Mouse (Mus musculus) heart, postnatal 14 days (tissue): Measurements from ENCODE around the gene Dnajc3. TPM values are rescaled to one million over a fixed set of nuclear protein-coding genes. Genes with fewer than 3 reads are reported as not detected.
A peak's percentile ranks its signal among the peaks of the same experiment; 100 is the strongest.

Experiments used
- DNase-seq, 2 experiments: peaks; one replicate each; pipeline ENCODE4 v3.0.0; 2021 to 2022
- intact Hi-C: fragments of 180-260 bp; cut with DNase I; formaldehyde crosslinking; loops from one replicate; pipeline ENCODE4 v1.15.1; 2025
- total RNA-seq, 2 experiments: library from RNA; stranded (reverse); gene quantifications; 2 replicates each; pipeline ENCODE4 v1.2.3; 2021

The Dnajc3 gene
- total RNA-seq, 2 experiments from 2014 or later = 26.2 to 28.5 TPM

GRCm38 (mm10) chr14:119012607-119013431, 75.0 kb downstream of the Dnajc3 start:
- intact Hi-C loops = no loop called here
- peak; percentile 36 for DNase-seq

GRCm38 (mm10) chr14:119013549-119013948, 75.8 kb downstream of the Dnajc3 start:
- DNase-seq = no peak
- intact Hi-C loops = no loop called here

- peak in 1 of 2 experiments; percentile 14 for DNase-seq
- intact Hi-C loops = loop anchor here (5.0 kb wide), 2 partner anchors 114 to 204 kb away; no protein-coding TSS in a partner anchor
These were observed 88.1 kb downstream of the Dnajc3 start for GRCm38 (mm10) chr14:119025889-119026288.

GRCm38 (mm10) chr14:119027130-119027529, 89.4 kb downstream of the Dnajc3 start:
- DNase-seq = peak; percentile 63 to 76
- intact Hi-C loops = loop anchor here (1.0 to 5.0 kb wide), 3 partner anchors 41 to 205 kb away; no protein-coding TSS in a partner anchor

- no peak for DNase-seq
- intact Hi-C loops = loop anchor here (1.0 to 5.0 kb wide), 3 partner anchors 41 to 205 kb away; no protein-coding TSS in a partner anchor
These were observed 90.0 kb downstream of the Dnajc3 start for GRCm38 (mm10) chr14:119027675-119028253.

Other genes starting within 250 kb of the Dnajc3 start
- gene Abcc4, start 231.8 kb upstream of the Dnajc3 start, total RNA-seq = 1 to 10 TPM; 9.6 to 9.9 TPM
- gene Cldn10, start 150.1 kb upstream of the Dnajc3 start, total RNA-seq = under 1 TPM; 0.29 to 0.41 TPM
- 1 to 10 TPM; 3.0 to 4.1 TPM for gene Dzip1, start 12.5 kb upstream of the Dnajc3 start, total RNA-seq
- gene Uggt2, start 161.5 kb downstream of the Dnajc3 start, total RNA-seq = 1 to 10 TPM; 5.3 to 7.3 TPM
- gene Hs6st3, start 200.4 kb downstream of the Dnajc3 start, total RNA-seq = not detected